Mouse (Mus musculus): ENCODE data around the gene Bach2.
A peak's percentile ranks its signal among the peaks of the same experiment; 100 is the strongest.

The Bach2 gene

DNA sequence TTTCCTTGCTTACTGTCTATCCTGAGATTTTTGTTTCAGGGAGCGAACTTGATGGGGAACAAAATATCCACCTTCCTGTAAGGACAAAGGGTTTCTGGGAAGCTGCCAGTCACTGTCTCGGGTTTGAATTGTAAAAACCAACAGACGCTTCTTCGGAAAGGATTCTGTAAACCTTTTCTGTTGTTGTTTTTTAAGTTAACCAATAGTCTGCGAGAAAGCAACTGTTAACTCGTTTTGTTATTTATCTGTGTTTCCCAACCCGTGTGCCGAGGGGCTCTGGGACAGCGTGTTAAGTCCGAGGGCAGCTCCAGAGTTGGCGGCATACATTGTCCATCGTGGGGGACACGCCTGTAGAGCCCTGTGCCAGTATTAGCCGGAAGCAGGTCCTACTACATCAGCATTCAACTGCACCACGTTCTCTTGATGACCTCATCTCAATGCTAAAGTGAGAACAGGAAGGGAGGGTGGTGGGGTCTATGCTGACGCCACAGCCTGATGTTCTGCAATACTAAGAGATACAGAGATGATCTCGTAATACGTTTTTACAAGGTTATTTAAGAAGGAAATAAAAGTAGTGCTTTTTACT is 113.2 kb downstream of the Bach2 start:
- no peak for DNase-seq (ENCODE audit: extremely low read depth, insufficient read length, low spot score)

DNA sequence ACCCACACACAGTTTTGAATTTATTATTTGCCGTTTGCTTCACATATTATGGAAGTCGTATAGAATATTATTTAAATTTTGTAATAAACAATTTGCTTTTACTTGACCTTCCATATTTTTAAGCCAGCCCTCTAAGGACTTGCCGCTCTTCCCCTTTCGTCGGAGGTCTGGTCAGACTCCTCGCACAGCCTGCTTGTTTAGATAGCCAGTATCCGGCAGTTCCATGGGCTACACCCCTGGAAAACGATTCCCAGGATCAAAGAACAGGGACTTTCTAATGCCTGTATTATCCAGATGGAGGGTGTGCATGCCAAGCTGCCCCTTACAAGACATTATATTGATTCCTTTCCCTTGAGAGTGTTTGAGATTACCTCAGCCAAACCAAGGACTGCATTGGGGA is 113.8 kb downstream of the Bach2 start:
- DNase-seq (ENCODE audit: extremely low read depth, insufficient read length, low spot score) = no peak

DNA sequence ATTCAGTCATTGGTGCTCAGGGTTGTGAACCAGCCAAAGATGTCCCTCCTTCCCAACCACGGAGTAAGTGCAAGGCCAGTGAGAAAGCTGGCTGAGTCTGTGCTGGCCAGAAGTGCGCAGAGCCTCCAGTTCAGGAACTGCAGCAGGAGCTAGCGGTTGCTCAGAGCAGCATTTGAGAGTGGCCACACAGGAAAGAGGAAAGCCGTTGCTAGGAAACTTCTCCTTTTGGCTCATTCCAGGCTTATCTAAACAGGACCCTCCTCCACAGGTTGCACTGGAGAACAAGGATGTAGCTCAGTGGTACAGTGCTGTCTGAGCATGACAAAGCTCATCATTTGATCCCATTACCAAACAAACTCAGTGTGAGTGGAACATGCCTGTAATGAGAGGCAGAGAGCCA is 114.2 kb downstream of the Bach2 start:
- DNase-seq (ENCODE audit: extremely low read depth, insufficient read length, low spot score) = no peak

DNA sequence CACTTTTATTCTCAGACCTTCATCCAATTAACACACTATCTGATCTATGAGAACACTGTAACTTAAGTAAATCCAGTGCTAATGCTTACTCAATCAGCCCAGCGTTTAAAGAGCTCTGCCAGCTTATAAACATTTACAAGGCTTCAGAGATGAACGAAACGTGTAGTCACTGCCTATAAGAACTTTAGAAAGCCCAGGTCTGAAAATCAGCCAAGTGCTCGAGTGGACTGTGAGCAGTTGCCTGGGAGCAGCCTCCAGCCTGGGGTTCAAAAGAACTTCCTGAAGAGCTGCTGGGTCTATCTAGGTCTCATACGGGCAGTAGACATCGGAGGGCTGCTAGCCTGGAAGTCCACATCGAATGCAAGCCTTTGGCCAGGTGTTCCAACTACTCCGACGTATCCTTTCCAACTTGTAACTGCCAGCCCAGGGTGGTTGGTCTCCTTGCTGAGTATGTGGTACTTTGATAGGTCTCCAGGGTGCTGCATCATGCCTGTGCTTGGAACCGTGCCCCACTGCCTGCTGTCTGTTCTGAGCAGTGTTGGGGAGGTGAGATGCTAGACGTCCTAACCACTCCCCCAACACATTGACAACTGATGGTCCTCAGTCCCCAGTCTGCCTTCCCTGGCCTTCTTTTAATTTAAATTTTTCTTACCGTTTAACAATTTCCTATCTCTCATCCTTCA is 117.5 kb downstream of the Bach2 start:
- no peak for DNase-seq (ENCODE audit: extremely low read depth, insufficient read length, low spot score)

DNA sequence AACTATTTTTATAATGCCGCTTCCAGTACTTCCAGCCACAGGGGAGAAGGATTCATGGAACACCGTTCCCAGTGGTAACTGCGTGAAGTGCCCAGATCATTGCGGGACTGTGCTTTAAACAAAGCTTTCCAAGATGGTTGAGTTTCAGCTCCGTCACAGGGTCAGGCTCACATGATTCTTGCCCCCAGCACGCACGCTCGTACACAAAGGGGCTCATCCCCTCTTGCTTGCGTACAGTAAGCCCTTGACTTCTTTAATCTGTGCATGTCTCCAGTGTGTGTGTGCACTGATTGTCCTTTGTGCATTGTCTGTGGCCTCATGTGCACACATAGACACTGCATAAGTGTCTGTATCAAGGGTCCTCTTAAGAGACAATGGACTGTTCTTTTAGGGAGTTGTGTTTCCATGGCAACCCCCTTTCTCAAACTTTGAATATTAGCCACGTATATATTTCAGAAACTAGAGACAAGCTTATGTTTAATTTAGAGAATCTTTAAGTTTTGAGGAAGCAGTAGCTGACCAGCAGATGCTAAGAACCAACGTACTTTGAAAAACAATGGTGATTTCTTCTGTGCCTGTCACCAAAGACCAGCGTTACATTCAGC is 119.5 kb downstream of the Bach2 start:
- DNase-seq (ENCODE audit: extremely low read depth, insufficient read length, low spot score) = no peak

DNA sequence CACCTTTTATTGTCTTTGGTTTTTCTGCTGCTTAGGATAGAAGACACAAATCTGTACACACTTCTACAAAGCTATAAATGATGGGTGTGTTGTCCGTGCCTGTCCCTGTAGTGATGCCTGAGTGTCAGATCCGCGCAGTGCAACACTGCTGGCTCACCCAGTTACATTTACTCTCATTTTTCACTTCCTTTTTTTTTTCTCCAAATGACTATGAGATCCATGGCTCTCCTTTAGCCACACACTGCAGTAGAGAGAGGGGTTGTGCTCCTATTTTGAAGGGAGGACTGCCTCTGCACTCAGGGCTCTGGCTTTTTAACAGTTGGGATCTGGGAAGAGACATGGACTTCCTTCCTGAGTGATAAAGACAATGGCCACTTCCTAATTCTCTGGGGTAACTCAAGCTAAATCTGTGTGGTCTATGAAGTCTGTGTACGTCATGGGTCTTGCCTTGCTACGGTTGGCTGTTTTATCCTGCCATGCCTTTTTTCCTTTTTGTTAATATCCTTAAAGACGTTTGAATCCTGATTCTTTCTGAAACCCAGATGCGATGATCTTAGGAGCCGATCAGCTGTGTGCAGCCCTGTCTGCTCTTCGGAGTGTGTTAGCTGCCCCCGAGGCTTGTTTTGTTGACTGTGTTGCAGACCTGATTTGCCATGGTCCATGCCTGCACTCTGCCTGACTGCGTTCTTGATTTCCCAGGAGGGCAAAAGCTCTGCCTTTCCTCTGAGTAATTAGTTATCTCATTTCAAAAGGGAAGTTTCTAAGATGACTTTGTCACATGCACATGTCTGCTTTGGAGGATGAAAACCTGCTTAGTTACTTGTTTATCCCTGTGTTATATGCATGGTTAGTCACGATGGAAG is 120.2 kb downstream of the Bach2 start:
- no peak for DNase-seq (ENCODE audit: extremely low read depth, insufficient read length, low spot score)

DNA sequence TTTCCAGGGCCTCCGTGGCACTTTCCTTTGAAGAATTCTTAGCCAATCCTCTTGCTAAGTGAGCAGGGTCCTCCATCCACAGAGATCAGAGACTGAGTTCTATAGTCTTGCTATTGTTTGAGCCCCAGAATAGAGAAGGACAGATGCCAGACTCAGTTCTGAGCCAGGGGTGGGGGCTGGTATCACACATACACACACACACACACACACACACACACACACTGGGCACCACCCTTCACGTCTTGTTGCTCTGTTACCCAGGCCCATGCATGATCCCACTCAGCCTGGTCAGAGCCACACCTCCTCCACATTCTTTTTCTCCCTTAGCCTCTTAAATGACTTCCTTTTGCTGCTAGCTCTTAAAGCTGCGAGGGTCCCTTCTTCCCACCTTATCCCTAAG is 121.0 kb downstream of the Bach2 start:
- no peak for DNase-seq (ENCODE audit: extremely low read depth, insufficient read length, low spot score)

DNA sequence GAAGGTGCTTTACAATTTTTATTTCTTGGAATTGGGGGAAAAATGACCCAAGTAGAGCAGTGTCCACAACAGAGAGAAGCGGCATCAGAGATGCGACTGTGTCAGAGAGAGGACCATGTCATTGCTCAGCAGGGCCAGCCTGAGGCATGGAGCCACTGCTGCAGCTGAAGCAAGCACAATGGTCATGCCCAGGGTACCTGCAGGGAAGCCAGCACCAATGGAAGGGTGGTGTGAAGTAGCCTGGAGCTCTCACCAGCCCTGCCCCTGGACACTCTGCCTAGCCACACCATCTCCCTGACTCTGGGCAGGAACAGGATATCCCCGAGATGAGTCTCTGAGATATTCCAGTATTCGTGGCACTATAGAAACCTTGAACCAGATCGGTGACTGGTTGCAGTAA is 121.9 kb downstream of the Bach2 start:
- no peak for DNase-seq (ENCODE audit: extremely low read depth, insufficient read length, low spot score)

DNA sequence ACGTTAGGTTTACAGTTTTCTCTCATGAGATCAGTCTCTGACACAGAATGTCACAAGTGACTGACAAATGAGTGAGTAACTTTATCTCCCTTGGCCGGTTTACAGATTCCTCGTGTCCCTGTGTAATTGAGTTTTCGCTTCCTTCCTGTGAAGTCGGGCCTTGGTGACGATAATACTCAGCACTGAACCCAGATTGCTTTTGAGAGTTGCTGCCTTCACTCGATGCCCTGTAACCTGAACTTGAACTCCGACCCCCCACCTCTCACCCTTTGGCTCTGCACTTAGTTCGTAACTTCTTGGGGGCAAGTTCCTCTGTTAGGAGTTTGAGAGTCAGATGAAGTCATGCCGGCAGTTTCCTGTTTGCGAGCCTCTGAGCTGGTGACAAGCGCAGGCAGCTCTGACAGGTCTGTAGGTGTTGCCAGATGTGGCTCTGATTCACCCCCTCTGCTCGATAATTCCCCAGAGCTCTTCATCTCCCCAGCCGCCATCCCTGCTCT is 124.9 kb downstream of the Bach2 start:
- DNase-seq (ENCODE audit: extremely low read depth, insufficient read length, low spot score) = peak; percentile 47

DNA sequence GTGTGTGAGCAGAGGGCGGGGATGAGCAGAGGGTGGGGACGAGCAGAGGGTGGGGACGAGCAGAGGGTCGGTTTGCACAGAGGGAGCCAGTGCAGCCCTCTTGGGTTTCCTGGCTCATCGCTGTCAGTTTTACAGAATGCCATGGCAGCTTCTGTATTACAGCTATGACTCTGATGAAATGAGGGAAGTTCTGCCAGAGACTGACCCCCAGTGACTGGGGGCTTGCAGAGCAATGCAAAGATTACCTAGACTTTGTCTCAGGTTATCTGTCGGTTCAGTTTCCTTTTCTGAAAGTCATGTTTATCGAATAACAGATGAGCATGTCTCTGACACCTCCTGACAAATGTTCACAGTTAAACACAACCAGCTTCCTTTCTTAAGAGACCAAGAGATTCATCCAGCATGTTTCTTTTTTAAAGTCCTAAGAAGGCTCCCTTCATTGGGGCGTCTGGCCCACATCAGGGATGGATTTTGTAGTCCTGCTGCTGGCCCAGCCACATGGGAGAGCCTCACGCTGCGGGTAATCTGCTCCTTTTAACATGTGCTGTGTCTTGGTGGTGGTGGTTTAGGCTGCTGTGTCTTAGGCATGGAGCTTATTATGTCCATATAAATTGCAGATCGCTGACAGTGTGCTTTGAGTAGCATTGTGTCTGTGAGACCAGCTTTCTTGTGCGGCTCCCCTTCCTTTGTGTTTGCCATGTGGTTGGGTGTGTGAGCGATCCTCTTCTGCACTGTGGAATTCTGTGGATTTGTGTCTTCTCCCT is 126.7 kb downstream of the Bach2 start:
- no peak for DNase-seq (ENCODE audit: extremely low read depth, insufficient read length, low spot score)

DNA sequence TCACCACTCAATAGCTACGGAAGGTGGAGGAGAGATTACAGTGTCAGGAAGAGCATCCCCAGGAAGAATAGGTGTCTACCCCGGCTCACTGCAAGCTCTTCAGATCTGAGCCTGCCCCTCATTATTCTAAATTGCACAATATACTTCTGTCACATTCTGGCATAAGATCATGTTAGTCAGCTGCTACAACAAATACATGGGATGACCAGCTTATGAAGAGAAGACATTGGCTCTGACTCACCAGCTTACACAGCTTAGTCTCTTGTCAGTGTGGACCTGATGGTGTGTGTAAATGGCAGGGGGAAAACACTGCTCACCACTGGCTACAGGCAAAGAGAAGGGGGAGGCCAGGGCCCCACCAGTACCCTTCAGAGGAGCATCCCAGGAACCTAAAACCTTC is 127.6 kb downstream of the Bach2 start:
- DNase-seq (ENCODE audit: extremely low read depth, insufficient read length, low spot score) = no peak

DNA sequence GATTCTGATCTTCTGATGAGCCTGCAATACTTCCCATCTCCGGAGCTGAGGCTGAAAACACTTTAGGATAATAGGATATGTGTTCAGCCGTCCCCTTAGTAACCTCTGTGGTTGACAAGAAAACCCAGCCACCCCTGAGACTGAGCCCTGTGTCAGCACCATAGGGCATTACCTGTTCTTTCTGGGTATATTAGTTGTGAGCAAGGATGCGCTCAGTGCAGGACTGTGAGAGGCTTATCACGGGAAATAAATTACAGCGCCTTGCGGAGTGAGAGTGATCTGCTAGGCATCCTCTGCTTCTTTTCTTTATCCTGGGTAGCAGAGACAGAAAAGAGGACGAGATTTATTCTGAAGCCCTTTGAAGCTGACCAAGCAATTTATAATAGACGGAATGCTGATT is 129.7 kb downstream of the Bach2 start:
- DNase-seq (ENCODE audit: extremely low read depth, insufficient read length, low spot score) = no peak

DNA sequence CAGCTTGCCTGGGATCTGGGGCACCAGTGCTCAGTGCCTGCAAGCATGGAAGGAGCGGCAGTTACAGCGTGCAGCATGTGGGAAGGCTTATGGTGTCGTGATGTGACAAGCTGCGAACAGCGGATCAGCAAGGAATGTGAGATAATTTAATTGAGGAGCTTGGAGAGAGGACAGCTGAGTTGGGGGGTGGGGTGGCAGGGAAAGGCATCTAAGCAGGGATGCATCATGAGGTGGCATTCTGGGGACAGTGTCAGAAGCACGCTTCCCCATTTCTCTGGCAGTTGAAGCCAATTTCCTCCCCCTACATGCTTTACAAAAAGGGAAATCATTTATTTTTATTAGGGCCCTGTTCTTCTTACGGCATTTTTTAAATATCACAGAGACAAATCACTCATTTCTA is 134.5 kb downstream of the Bach2 start:
- no peak for DNase-seq (ENCODE audit: extremely low read depth, insufficient read length, low spot score)

DNA sequence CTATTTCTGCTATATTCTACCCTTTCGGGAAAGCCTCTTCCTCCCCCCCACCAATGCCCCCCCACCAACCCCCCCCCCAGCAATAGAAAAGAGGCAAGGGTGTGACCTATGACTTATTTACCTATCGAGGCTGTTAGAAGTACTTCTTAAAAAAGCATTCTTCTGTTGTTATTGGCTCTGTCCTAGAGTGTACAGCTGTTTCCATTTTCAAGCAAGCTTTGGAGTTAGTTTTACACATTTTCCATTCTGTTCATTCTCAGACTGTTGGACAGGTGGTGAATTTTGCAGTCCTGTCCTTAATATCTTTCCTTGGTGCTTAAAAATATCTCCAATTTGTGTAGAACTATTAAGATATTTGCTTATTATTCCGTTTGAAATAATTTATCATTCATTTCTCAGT is 134.9 kb downstream of the Bach2 start:
- no peak for DNase-seq (ENCODE audit: extremely low read depth, insufficient read length, low spot score)

DNA sequence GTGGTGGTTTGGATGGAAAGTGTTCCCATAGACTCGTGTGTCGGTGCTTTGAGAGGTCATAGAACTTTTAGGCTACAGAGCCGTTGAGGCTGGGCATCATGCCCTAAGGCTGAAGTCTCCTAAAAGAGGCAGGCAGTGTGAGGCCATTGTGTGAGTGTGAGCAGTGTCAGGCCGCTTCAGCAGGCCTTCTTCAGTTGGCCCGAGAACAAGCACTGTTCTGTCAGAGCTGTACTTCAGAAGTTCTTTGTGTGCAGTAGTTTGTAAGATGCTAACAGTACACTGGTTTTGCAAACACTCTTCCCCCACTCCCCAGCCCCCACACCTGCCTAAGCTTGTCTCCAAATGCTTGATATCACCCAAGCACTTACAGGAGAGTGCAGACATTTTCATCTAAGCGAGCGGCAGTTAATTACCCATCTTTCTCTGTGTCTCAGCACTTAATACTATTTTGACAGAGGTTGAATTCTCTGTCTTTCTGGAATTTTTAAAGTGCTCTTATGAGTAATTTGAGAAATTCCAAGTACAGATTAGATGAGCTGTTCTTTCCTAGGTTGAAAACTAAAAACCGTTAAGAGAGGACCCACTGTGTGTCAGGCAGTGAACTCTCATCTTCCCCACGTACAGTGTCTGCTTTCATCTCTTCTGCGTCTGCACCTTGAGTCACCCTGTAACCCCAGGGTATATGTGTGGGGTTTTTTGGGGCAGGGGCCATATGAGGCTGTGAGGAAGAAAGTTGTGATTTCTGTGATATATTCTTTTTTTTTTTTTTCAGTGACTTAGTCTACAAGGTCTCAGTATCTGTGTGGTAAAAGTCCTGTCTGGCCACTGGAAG is 136.4 kb downstream of the Bach2 start:
- DNase-seq (ENCODE audit: extremely low read depth, insufficient read length, low spot score) = no peak

DNA sequence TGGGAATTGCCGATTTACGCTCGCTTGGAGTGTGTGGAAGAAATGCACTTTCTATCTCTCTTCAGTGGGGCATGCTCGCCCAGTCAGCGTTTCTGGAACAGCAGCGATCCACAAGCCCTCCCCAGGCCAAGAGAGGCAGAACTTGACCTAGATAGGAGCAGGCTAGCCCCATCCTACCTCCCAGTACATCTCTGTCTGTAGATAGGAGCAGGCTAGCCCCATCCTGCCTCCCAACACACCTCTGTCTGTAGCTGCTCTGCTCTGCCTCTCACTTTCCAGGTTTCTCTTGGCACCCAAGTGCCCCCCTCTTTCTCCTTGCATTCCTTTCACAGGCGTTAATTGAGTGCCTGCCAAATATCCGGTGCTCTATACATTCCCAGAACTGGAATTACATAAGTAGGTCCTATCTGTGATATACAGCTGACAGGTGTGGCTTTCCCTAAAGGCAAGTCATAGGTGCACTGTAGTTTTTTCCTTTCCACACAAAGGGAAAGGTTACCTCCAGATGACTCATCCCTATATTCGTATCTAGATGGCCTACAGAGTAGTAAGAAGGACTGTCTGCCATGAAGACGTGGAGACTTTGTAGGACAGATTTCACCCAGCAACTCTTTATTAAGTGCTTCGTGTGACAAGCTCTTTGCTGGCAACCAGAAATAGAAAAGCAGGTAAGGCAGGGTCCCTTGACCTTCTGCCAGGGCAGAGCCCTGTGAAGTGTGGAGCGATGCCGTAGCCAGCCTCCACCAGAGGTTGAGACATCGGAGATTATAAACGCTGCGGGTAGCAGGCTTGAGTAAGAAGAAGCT is 137.3 kb downstream of the Bach2 start:
- DNase-seq (ENCODE audit: extremely low read depth, insufficient read length, low spot score) = no peak

DNA sequence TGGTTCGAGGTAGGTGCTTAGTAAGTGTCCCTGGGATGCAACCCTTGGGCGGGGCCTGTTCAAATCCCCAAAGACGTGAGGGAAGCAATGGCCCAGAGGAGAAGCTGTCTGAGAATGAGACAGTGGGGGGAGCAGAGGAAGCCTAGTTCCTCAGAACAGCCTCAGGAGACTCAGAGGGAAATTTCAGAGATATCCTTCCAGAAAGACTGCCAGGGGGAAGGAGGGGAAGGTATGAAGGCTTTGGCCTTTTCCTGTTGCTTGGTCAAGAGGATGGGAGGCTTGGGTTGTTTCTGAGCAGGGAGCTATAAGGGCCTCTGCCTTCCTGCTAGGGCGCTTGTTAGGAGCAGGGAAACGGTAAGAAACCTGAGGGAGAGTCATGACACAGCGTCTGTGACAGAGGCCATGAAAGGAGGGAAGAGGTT is 137.9 kb downstream of the Bach2 start:
- DNase-seq (ENCODE audit: extremely low read depth, insufficient read length, low spot score) = no peak

DNA sequence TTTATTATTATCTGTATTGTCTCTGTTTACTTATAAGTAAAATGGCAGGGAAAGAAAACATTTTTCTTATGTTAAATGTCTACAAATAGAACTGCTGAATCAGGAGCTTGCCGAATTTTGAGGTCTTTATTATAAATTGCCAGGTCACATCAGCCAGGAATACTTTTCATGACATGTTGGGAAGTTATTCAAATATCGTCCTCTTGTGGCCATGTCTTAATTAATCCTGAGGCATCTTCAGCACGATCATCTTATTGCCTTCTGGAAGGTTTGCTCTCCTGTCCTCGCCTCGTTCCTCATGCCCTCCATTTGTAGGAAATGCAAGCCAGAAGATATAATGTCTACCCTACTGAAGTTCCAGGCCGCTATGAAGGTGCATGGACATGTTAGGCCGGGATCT is 140.5 kb downstream of the Bach2 start:
- no peak for DNase-seq (ENCODE audit: extremely low read depth, insufficient read length, low spot score)
